Mouse (Mus musculus): Measurements from ENCODE around the gene Arpp19. TPM values are rescaled to one million over a fixed set of nuclear protein-coding genes. Genes with fewer than 3 reads are reported as not detected.

Gene Arpp19
- 154 TPM for polyA plus RNA-seq (2014; fragmentation: Illumina TruSeq; extraction: RNeasy Lipid Tissue Mini Kit (QIAGEN cat#74804); ENCODE audit: low read depth, low replicate concordance)

DNA sequence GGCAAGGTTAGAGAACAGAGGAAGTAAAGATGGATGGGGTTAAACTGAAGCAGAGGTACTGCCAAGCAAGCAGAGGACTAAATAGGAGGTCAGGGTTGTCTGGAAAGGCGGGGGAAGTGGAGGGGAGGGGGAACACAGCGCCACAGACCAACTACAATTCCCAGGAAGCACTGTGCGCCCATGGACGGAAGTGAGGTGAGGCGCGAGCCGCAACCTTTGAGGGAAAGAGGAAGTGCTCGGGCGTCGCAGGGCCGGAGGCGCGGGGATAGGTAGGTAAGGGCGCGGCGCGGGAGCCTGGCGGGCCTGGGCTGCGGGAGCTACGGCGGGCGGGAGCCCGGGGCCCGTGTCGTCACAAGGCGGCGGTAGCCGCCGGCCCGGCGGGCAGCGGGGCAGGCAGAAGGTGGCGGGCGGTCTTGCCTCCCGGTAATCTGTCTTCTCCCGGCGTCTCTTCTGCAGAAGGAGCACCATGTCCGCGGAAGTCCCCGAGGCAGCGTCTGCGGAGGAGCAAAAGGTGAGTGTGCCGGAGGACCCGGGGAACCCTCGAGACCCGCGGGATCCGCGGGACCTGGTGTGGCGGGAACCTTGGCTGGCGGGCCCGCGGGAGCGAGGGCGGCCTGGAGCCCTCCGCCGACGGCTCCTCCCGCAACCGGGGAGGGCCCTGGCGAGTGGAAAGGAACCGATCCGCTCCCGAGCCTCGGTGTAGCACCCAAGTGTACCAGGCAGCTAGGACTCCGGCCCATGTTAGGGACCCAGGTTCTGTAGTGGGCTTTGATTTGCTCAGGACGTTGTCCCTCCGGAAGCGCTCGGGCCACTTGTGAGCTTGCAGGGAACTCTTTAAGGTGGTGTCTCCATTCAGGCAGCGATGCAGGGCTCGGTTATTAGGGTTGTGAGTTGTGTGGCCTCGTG, at the start of gene Arpp19:
Arpp19 (plus strand) TSS at position 164 of the 906 bp plus-strand sequence.

DNA sequence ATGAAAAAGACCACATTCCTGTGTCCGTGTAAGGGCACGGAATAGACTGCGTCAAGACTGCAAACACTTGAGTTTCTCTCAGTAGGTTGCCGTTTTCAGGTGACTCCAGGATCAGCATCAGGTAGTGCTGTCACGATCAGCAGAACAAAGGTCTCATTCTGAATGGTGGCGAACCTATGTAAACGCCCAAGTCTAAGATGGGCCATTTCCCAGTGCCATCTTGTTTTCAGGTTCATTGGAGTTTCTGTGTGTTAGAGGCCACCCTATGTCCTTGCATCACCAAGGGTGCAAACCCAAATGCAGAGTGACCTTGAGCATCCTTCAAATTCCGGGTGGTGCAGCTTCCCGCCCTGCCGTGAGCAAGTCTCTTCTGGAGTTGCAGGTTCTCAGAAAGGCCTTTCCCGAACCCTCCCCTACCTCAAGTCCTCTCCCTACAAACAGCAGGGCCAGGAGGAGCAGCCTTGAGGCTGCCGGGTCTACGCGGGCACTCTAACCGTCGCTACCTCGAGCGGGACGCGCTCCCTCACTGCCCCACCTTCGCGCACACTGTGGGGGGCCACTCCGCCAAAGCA, 33.1 kb downstream of the Arpp19 start, which contains the start of gene Myo5a:
Myo5a (plus strand) TSS at position 559 of the 572 bp plus-strand sequence.

Other genes starting within 250 kb of the Arpp19 start
- not detected for gene Onecut1, start 175.7 kb upstream of the Arpp19 start, polyA plus RNA-seq (2014; fragmentation: Illumina TruSeq; extraction: RNeasy Lipid Tissue Mini Kit (QIAGEN cat#74804); ENCODE audit: low read depth, low replicate concordance)
- gene Fam214a, start 84.7 kb upstream of the Arpp19 start, polyA plus RNA-seq (2014; fragmentation: Illumina TruSeq; extraction: RNeasy Lipid Tissue Mini Kit (QIAGEN cat#74804); ENCODE audit: low read depth, low replicate concordance), result 21.7 TPM
- gene Myo5a, start 33.4 kb downstream of the Arpp19 start, polyA plus RNA-seq (2014; fragmentation: Illumina TruSeq; extraction: RNeasy Lipid Tissue Mini Kit (QIAGEN cat#74804); ENCODE audit: low read depth, low replicate concordance), result 5.9 TPM
- gene Myo5c, start 194.4 kb downstream of the Arpp19 start, polyA plus RNA-seq (2014; fragmentation: Illumina TruSeq; extraction: RNeasy Lipid Tissue Mini Kit (QIAGEN cat#74804); ENCODE audit: low read depth, low replicate concordance), result 7.2 TPM